Mouse (Mus musculus) heart, embryonic 10.5 days (tissue): ENCODE results near the gene Olfr878. TPM values are rescaled to one million over a fixed set of nuclear protein-coding genes. Genes with fewer than 3 reads are reported as not detected.

ENCODE experiments used
- DNase-seq: peaks from one replicate; pipeline ENCODE4 v3.0.0-alpha.2; 2017; ENCODE audit warnings: low spot score
- H3K27ac ChIP-seq: fragments of 300-500 bp; sonication (generic); 2 replicates; pipeline ENCODE4 v1.5.1; 2016; ENCODE audit warnings: mild to moderate bottlenecking
- H3K27me3 ChIP-seq: fragments of 300-500 bp; sonication (generic); 2 replicates; pipeline ENCODE4 v1.6.1; 2016; ENCODE audit warnings: mild to moderate bottlenecking; ENCODE audit not compliant: poor library complexity, insufficient read depth, severe bottlenecking
- H3K36me3 ChIP-seq: fragments of 300-500 bp; sonication (generic); 2 replicates; pipeline ENCODE4 v1.6.1; 2016; ENCODE audit warnings: mild to moderate bottlenecking, moderate library complexity
- H3K4me1 ChIP-seq: fragments of 300-500 bp; sonication (generic); 2 replicates; pipeline ENCODE4 v1.6.1; 2016; ENCODE audit warnings: mild to moderate bottlenecking
- H3K4me3 ChIP-seq: fragments of 300-500 bp; sonication (generic); 2 replicates; pipeline ENCODE4 v1.5.1; 2016; ENCODE audit warnings: mild to moderate bottlenecking, moderate library complexity
- H3K9me3 ChIP-seq: fragments of 300-500 bp; sonication (generic); 2 replicates; pipeline ENCODE4 v1.6.1; 2016; ENCODE audit warnings: mild to moderate bottlenecking, moderate library complexity
- WGBS: fragments of 180-500 bp; shearing (Covaris S2); methylation state at CpG from one replicate; pipeline ENCODE4 v1.1.7; 2016; 5-methylcytosine and 5-hydroxymethylcytosine counted together
- polyA plus RNA-seq: library from polyadenylated mRNA; unstranded; fragments of >200 nt; fragmentation: Nextera tagmentation; extraction: Ambion mirVana; gene quantifications from 2 replicates; pipeline ENCODE4 v1.2.1, GENCODE M21; 2016

Gene Olfr878
- not detected in 2 replicates for polyA plus RNA-seq

DNA sequence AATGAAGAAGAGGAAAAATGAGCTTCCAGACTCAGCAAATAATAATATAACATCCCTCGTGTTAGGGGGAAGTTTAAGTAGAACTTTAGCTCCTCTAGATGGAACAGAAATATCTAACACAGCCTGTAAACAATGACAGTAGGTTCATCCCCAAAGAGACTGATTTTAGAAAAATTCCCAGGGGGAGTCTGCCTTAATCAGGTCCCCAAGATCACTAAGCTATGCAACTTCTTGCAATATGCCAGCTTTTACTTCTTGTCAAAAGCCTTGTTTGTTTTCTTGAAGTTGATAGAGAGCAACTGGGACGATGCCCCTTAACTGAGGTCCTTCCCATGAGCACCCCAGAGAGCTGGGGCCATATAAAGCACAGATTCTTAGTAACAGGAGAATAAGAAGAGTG is at the start of gene Olfr878:
TSS of gene Olfr878 (plus strand) at position 301 of the 400 bp plus-strand sequence.
- H3K36me3 ChIP-seq = no peaks in the 10 kb centered on the region
- WGBS = 70% methylated on average over 2 of the region's 2 CpGs
- H3K9me3 ChIP-seq = no peaks in the 10 kb centered on the region
- H3K4me3 ChIP-seq = no peak within 1 kb of the TSS
- no peaks in the 10 kb centered on the region for H3K4me1 ChIP-seq
- no peak for DNase-seq
- no peaks in the 10 kb centered on the region for H3K27me3 ChIP-seq
- no peak within 1 kb of the TSS for H3K27ac ChIP-seq

- 29% methylated on average over 1 of the region's 1 CpGs for WGBS
- Histone ChIP-seq H3K4me1 (no peaks in the 10 kb centered on the region), H3K36me3 (no peaks in the 10 kb centered on the region), H3K9me3 (no peaks in the 10 kb centered on the region), H3K27me3 (no peaks in the 10 kb centered on the region), H3K4me3 (no peak overlapping the region), H3K27ac (no peak overlapping the region)
- DNase-seq = no peak
These were observed 47.4 kb upstream of the Olfr878 start for GRCm38 (mm10) chr9:37870246-37870645.

DNA sequence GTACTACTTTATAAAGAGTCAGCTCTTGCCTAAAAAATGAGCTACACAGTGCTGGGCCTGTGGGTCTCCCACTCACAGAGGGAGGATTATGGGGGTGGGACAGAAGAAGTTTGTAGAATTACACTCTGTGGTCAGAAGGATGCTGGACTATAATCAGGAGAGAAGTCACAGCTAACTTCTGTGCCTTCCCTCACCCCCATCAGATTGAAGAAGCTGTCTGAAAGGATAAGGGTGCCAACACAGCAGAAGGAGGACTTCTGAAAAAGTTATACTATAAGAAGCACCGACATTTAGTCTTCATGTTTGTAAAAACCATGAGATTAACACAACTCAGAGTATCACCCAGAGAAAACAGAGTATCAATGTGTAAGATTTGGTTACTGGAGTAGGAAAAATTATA is 46.5 kb upstream of the Olfr878 start:
- Histone ChIP-seq H3K27me3 (no peaks in the 10 kb centered on the region), H3K4me1 (no peaks in the 10 kb centered on the region), H3K36me3 (no peaks in the 10 kb centered on the region), H3K9me3 (no peaks in the 10 kb centered on the region), H3K4me3 (no peak overlapping the region), H3K27ac (no peak overlapping the region)
- no peak for DNase-seq
- WGBS = 83% methylated on average over 1 of the region's 1 CpGs

DNA sequence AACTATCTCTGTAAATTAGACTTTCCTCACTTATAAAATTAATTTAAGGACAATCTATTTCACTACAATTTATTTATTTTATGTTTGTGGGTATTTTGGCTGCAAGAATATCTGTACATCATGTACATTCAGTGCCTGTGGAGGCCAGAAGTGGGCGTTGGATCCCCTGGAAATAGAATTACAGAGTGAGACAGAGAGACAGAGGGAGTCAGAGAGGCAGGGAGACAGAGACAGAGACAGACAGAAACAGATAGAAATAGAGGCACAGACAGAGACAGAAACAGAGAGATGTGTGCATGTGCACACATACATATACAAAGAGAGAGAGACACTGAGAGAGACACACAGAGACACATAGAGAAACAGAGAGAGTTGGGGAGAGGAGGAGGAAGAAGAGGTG is 46.1 kb upstream of the Olfr878 start:
- H3K4me3 ChIP-seq = no peak overlapping the region
- no peaks in the 10 kb centered on the region for H3K4me1 ChIP-seq
- WGBS = 54% methylated on average over 1 of the region's 1 CpGs
- no peaks in the 10 kb centered on the region for H3K9me3 ChIP-seq
- H3K27ac ChIP-seq = no peak overlapping the region
- no peaks in the 10 kb centered on the region for H3K36me3 ChIP-seq
- no peaks in the 10 kb centered on the region for H3K27me3 ChIP-seq
- DNase-seq = no peak

DNA sequence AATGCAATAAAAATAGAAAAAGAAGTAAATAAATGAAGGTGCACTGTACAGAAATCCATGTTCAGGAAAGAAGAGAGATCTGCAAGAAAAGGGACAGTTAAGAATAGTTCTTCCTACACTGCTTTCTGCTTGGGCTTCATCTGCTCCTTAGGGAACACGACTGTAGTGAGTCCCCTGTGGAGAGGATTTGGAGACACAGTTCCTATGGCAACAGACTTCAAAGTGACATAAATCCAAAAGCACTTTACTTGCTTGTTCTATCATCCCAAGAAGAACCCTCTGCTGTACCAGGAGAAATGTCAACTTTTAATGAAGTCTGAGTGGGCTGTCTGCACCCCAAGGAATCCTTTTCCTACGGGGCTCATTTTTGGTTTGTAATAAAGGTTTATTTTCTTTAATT is 26.7 kb upstream of the Olfr878 start:
- no peaks in the 10 kb centered on the region for H3K27me3 ChIP-seq
- WGBS = 34% methylated on average over 2 of the region's 2 CpGs
- no peak overlapping the region for H3K4me3 ChIP-seq
- no peaks in the 10 kb centered on the region for H3K9me3 ChIP-seq
- no peaks in the 10 kb centered on the region for H3K36me3 ChIP-seq
- no peak for DNase-seq
- no peaks in the 10 kb centered on the region for H3K4me1 ChIP-seq
- H3K27ac ChIP-seq = no peak overlapping the region

DNA sequence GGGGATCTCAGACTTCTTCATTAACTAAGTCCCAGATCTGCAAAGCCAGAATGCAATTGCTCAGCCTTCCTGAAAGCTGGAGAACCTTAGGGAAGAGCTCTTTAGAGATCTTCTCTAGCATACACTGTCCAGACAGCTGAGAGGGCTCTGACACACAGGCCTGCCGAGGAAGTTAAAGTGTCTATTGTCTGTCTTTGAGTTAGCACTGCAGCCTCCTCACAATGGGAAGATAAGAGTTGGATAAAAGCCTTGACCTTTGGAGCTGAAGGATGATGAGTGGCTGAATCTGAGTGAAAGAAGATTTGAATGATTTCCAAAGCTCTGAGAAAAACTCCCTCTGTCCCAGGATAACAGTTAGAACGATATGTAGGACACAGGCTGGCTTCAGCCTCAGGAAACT is 21.0 kb upstream of the Olfr878 start, which contains the start of gene Olfr145:
TSS of gene Olfr145 (plus strand) at position 64 of the 400 bp plus-strand sequence.
- no peak within 1 kb of the TSS for H3K27ac ChIP-seq
- no peak within 1 kb of the TSS for H3K4me3 ChIP-seq
- no peak for DNase-seq
- 25% methylated on average over 2 of the region's 2 CpGs for WGBS
- H3K9me3 ChIP-seq = no peaks in the 10 kb centered on the region
- no peaks in the 10 kb centered on the region for H3K4me1 ChIP-seq
- no peaks in the 10 kb centered on the region for H3K36me3 ChIP-seq
- no peaks in the 10 kb centered on the region for H3K27me3 ChIP-seq

DNA sequence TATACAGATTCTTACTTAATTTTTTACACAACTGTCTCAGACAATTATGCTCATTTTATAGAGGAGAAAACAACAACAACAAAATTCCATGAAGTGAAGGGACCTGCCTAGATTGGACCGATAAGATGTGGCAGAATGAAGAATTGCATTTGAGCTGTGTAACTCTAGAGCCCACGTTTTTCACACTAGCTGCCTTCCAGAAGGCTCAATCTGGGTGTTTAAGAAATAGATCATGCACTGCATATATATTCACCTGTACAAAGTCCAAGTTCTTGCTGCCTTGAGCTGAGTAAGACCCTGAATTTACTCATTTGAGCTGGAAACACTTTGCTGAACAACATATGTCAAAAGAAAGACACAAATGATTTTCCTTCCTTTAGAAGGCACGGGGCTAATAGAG is 12.1 kb upstream of the Olfr878 start:
- DNase-seq = no peak
- Histone ChIP-seq H3K4me1 (no peaks in the 10 kb centered on the region), H3K36me3 (no peaks in the 10 kb centered on the region), H3K27ac (no peak overlapping the region), H3K9me3 (no peaks in the 10 kb centered on the region), H3K4me3 (no peak overlapping the region), H3K27me3 (no peaks in the 10 kb centered on the region)
- 75% methylated on average over 3 of the region's 3 CpGs for WGBS

- Histone ChIP-seq H3K9me3 (no peaks in the 10 kb centered on the region), H3K4me1 (no peaks in the 10 kb centered on the region), H3K36me3 (no peaks in the 10 kb centered on the region), H3K27me3 (no peaks in the 10 kb centered on the region), H3K4me3 (no peak overlapping the region), H3K27ac (no peak overlapping the region)
- no peak for DNase-seq
- WGBS = 68% methylated on average over 1 of the region's 1 CpGs
These were observed 378 bp downstream of the Olfr878 start for GRCm38 (mm10) chr9:37918018-37918417.

- Histone ChIP-seq H3K36me3 (no peaks in the 10 kb centered on the region), H3K4me1 (no peaks in the 10 kb centered on the region), H3K4me3 (no peak overlapping the region), H3K9me3 (no peaks in the 10 kb centered on the region), H3K27ac (no peak overlapping the region), H3K27me3 (no peaks in the 10 kb centered on the region)
- no peak for DNase-seq
- WGBS = 77% methylated on average over 5 of the region's 5 CpGs
These were observed 6.6 kb downstream of the Olfr878 start for GRCm38 (mm10) chr9:37924194-37924593.

GRCm38 (mm10) chr9:37925445-37925844 is 7.8 kb downstream of the Olfr878 start:
- no peak overlapping the region for H3K27ac ChIP-seq
- WGBS = 55% methylated on average over 2 of the region's 2 CpGs
- no peaks in the 10 kb centered on the region for H3K36me3 ChIP-seq
- no peaks in the 10 kb centered on the region for H3K27me3 ChIP-seq
- H3K9me3 ChIP-seq = no peaks in the 10 kb centered on the region
- H3K4me3 ChIP-seq = no peak overlapping the region
- no peaks in the 10 kb centered on the region for H3K4me1 ChIP-seq
- DNase-seq = no peak

DNA sequence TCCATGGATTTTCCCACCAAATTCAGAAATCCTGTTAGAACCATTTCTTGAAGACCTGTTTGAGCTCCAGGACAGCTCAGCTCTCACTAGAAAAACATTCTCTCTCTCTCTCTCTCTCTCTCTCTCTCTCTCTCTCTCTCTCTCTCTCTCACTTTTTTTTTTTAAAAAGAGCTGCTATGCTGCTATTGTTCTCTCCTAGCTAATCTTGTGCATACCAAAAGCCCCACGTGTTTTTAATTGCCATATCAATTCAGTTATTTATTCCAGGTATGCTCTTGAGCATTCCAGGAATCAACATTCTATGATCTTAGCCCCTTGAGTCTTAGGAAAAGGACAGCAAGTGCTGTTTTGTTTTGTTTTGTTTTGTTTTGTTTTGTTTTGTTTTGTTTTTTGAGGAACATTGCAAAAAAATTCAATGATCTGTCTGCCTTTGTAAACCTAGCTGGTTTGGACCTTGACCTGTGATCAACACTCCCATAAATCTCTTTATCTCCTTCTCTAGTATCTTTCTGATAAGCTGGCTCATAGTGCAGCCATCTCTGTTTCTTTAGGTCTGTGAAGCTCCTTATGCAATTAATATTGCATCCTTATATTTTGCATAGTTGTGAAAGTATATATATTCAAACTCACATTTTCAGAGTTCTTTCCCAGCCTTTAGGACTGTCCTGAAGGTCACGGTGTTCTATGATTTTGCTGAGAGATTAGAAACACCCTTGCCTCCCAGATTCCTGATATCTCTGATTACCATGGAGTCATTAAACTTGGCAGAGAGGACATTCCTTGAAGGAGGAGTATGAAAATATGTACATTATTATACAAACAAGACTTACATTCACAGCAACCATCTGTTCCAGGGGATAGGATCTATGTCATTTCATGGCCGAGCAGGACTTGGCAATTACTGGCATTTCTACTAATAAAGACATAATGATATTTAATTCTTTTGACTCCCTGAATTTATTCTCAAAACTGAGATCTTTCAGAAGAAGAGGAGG is 8.7 kb downstream of the Olfr878 start:
- Histone ChIP-seq H3K9me3 (no peaks in the 10 kb centered on the region), H3K27ac (no peak overlapping the region), H3K27me3 (no peaks in the 10 kb centered on the region), H3K36me3 (no peaks in the 10 kb centered on the region), H3K4me3 (no peak overlapping the region), H3K4me1 (no peaks in the 10 kb centered on the region)
- DNase-seq = no peak
- WGBS = 68% methylated on average over 3 of the region's 3 CpGs

GRCm38 (mm10) chr9:37932519-37932918 is 14.9 kb downstream of the Olfr878 start:
- Histone ChIP-seq H3K27me3 (no peaks in the 10 kb centered on the region), H3K27ac (no peak overlapping the region), H3K36me3 (no peaks in the 10 kb centered on the region), H3K9me3 (no peaks in the 10 kb centered on the region), H3K4me1 (no peaks in the 10 kb centered on the region), H3K4me3 (no peak overlapping the region)
- 7% methylated on average over 11 of the region's 11 CpGs for WGBS
- no peak for DNase-seq

DNA sequence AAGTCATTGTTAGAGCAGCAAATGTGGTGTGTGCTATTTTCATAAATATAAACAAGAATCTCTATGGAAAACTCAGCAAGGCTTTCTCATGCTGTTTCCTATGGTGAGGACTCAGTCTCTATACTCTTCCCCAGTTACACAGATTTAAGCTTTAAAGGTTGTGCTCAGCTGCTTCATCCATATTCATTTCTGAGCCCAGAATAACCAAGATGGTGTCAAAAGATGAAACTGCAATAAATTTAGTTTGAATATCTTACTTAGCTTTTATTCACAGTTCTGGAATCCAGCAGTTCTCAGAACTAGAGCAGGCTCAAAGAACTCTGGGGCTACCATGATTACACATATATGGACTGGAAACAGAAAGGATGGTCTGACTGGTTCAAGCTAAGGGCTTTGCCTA is 16.5 kb downstream of the Olfr878 start:
- Histone ChIP-seq H3K9me3 (no peaks in the 10 kb centered on the region), H3K4me3 (no peak overlapping the region), H3K27ac (no peak overlapping the region), H3K27me3 (no peaks in the 10 kb centered on the region), H3K4me1 (no peaks in the 10 kb centered on the region), H3K36me3 (no peaks in the 10 kb centered on the region)
- DNase-seq = no peak
